Mouse (Mus musculus): ENCODE measurements at regions not wholly inside any gene's neighbourhood (a gene's known extent, or its start where the extent isn't known, plus 50 kb on each side); places are given as distances from the start of the nearest gene placed in this dataset.

DNA sequence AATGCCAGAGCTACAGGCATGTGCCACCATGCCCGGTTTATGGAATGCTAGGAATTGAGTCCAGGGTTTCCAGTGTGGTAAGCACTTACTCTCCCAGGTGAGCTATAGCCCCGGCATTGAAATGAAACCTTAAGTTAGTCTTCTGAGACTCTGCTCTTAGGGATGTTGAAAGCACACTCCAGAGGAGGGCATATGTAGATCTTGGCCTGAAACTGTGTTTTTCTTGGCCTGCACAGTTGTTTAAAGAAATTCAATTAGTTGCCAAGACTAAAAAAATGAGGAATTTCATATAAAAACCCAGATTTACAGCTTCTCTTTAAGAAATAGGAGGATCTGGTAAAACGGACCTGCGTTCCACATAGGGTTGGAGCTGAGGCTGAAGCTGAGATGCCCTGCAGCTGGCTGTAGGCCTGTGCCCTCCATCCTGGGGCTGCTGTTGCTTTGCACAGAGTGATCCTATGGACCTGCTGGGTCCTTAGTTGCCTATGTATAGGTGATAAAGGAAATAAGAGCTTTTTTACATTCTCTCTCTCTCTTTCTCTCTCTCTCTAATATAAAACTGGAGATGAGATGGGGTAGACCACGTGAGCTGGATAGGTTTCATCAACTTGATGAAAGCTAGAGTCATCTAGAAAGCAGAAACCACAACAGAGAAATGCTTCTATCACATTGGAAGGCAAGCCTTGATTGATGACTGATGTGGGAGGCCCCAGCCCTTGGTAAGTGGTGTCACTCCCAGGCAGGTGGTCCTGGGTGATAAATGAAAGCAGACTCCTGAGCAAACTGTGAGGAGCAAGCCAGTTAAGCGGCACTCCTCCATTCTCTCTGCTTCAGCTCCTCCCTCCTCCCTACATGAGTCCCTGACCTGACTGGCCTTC, 168.6 kb downstream of the Pten start:
- Histone ChIP-seq H3K4me3 (replicated peaks; ENCODE audit: low read length) (no peak overlapping the region), H3K9me3 (ENCODE audit: low read length) (no peaks in the 10 kb centered on the region), H3K4me1 (replicated peaks; ENCODE audit: low read depth, low read length) (no peaks in the 10 kb centered on the region), H3K27me3 (ENCODE audit: insufficient read depth, low read length) (no peaks in the 10 kb centered on the region), H3K36me3 (ENCODE audit: insufficient read depth, low read length) (no peaks in the 10 kb centered on the region)
- TF ChIP-seq POU5F1 (IDR thresholded peaks at IDR 0.05; ENCODE audit: borderline replicate concordance, low read length) = no peak
- TF ChIP-seq CTCF (conservative IDR thresholded peaks at IDR 0.05; ENCODE audit: low read length) = no peak
- TF ChIP-seq NANOG (IDR thresholded peaks at IDR 0.05; ENCODE audit: borderline replicate concordance, low read length) = no peak

DNA sequence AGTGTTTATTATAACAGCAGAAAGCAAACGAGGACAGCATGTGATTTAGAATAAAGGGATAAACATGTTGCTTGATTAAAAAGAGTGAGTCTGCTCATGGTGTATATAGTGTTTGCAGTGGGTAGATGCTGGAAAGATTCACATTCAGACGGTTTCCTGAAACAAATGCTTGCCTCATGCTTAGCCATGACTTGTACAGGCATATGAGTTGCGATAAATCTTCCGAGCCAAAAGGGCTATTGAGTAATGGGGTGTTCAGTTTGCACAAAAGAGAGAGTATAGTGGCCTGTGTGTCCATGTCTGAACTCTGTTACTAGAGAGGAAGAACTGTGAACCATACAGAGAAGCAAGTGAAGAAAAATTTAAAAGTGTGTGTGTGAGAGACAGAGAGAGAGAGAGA, 169.3 kb downstream of the Pten start:
- H3K27me3 ChIP-seq (ENCODE audit: insufficient read depth, low read length) = no peaks in the 10 kb centered on the region
- H3K36me3 ChIP-seq (ENCODE audit: insufficient read depth, low read length) = no peaks in the 10 kb centered on the region
- no peaks in the 10 kb centered on the region for H3K4me1 ChIP-seq (replicated peaks; ENCODE audit: low read depth, low read length)
- H3K9me3 ChIP-seq (ENCODE audit: low read length) = no peaks in the 10 kb centered on the region
- no peak overlapping the region for H3K4me3 ChIP-seq (replicated peaks; ENCODE audit: low read length)
- no peak for TF ChIP-seq CTCF (conservative IDR thresholded peaks at IDR 0.05; ENCODE audit: low read length)
- no peak for TF ChIP-seq NANOG (IDR thresholded peaks at IDR 0.05; ENCODE audit: borderline replicate concordance, low read length)
- TF ChIP-seq POU5F1 (IDR thresholded peaks at IDR 0.05; ENCODE audit: borderline replicate concordance, low read length) = no peak

DNA sequence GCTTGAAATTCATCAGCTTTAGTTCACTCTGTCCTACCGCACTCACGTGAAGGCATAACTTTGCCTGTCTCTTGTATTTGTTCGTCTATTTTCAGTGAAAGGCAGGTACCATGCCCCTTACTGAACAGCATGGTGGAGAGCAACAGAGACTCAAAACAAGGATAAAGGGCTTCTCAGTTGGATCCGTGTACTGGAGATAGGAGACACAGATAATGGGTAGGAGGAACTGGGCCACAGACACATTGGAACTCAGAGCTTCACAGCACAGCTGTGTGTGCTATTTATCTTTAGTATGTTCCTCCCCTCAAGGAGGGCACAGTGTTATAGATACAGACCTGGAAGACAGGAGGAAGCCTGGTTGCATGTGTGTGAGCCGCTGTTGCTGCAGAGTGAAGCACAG, 176.4 kb downstream of the Pten start:
- no peak overlapping the region for H3K4me3 ChIP-seq (replicated peaks; ENCODE audit: low read length)
- no peak for TF ChIP-seq POU5F1 (IDR thresholded peaks at IDR 0.05; ENCODE audit: borderline replicate concordance, low read length)
- no peaks in the 10 kb centered on the region for H3K9me3 ChIP-seq (ENCODE audit: low read length)
- H3K4me1 ChIP-seq (replicated peaks; ENCODE audit: low read depth, low read length) = peaks cover 3% of the 10 kb centered on the region
- no peaks in the 10 kb centered on the region for H3K36me3 ChIP-seq (ENCODE audit: insufficient read depth, low read length)
- no peaks in the 10 kb centered on the region for H3K27me3 ChIP-seq (ENCODE audit: insufficient read depth, low read length)

DNA sequence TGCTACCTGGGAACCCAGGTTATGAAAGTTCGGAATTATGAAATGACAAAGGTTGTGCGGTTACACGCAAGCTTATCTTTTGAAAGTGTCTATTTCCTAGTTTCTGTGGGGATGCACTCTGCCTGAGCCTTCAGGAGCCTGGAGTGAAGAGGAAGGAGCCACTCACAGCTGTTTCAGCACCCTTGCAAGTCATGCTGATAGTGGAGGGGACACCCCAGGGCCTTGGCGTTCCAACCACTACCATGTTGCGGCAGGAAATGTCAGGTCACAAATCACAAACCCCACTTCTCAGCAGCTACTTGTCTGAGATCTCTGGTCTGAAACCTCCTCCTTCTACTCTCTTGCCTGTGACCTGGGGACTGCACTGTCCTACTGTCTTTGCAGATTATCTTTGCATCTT, 178.3 kb downstream of the Pten start:
- no peaks in the 10 kb centered on the region for H3K36me3 ChIP-seq (ENCODE audit: insufficient read depth, low read length)
- H3K27me3 ChIP-seq (ENCODE audit: insufficient read depth, low read length) = no peaks in the 10 kb centered on the region
- H3K4me3 ChIP-seq (replicated peaks; ENCODE audit: low read length) = no peak overlapping the region
- no peak for TF ChIP-seq NANOG (IDR thresholded peaks at IDR 0.05; ENCODE audit: borderline replicate concordance, low read length)
- TF ChIP-seq POU5F1 (IDR thresholded peaks at IDR 0.05; ENCODE audit: borderline replicate concordance, low read length) = no peak
- H3K9me3 ChIP-seq (ENCODE audit: low read length) = no peaks in the 10 kb centered on the region
- H3K4me1 ChIP-seq (replicated peaks; ENCODE audit: low read depth, low read length) = peaks cover 3% of the 10 kb centered on the region

DNA sequence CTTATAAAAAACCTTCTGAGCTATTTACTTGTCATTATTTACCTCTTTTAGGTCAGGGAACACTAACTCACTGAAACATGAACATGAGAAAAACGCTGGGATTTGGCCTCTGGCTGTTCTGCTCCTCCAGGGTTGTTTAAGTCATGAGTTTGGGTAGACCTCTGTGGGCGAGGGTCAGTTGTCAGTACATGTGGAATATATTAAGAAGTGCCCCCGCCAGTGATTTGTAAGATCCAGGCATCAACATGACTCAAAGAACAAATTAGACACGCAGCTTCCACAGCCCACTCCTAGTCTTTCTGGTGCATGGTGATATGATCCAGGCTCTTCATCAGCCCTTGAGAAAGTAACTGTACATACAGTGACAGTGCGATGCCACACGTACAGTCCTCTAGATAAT, 180.3 kb downstream of the Pten start:
- Histone ChIP-seq H3K9me3 (ENCODE audit: low read length) (no peaks in the 10 kb centered on the region), H3K36me3 (ENCODE audit: insufficient read depth, low read length) (no peaks in the 10 kb centered on the region), H3K4me3 (replicated peaks; ENCODE audit: low read length) (no peak overlapping the region), H3K27me3 (ENCODE audit: insufficient read depth, low read length) (no peaks in the 10 kb centered on the region), H3K4me1 (replicated peaks; ENCODE audit: low read depth, low read length) (peaks cover 3% of the 10 kb centered on the region)
- TF ChIP-seq POU5F1 (IDR thresholded peaks at IDR 0.05; ENCODE audit: borderline replicate concordance, low read length) = no peak
- no peak for TF ChIP-seq CTCF (conservative IDR thresholded peaks at IDR 0.05; ENCODE audit: low read length)
- no peak for TF ChIP-seq NANOG (IDR thresholded peaks at IDR 0.05; ENCODE audit: borderline replicate concordance, low read length)

DNA sequence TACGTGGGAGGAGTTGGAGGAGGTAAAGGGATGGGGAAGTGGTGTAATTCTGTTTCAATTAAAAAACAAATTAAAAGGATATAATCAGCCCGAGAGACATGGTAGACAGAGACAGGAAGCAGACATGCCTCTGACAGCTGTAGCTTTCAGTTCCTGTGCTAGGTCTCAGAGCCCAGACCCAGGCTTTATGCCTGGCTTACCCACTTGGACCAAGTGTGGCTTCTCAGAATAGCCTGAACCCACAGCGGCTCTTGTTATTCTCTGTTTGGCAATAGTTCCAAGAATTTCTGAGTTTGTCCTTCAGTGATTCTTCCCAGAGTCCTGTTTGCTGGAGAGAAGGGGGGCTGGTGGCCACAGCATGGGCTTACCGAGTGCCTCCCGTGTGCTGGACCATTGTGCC, 182.4 kb downstream of the Pten start:
- Histone ChIP-seq H3K9me3 (ENCODE audit: low read length) (no peaks in the 10 kb centered on the region), H3K4me3 (replicated peaks; ENCODE audit: low read length) (no peak overlapping the region), H3K36me3 (ENCODE audit: insufficient read depth, low read length) (no peaks in the 10 kb centered on the region), H3K27me3 (ENCODE audit: insufficient read depth, low read length) (no peaks in the 10 kb centered on the region), H3K4me1 (replicated peaks; ENCODE audit: low read depth, low read length) (peaks cover 3% of the 10 kb centered on the region)
- TF ChIP-seq POU5F1 (IDR thresholded peaks at IDR 0.05; ENCODE audit: borderline replicate concordance, low read length) (no peak), NANOG (IDR thresholded peaks at IDR 0.05; ENCODE audit: borderline replicate concordance, low read length) (no peak), CTCF (conservative IDR thresholded peaks at IDR 0.05; ENCODE audit: low read length) (no peak)

DNA sequence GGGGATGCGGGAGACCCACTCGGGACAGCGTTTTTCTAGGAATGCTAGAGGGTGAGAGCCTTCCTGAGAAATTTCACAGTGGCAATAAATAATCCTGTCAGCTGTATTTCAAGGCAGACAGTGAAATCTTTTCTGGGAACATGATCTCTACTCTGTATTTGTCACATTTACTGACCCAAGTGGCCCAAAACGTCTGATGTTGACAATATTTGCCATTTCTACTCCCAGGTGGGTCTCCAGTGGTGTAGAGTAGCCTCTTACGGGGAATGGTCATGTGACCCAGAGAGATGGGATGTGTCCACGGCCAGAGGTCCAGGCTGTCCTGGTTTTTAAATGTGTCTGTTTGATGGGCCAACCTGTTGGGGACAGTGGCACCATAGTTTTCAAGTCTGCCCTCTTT, 183.5 kb downstream of the Pten start:
- Histone ChIP-seq H3K4me1 (replicated peaks; ENCODE audit: low read depth, low read length) (peaks cover 4% of the 10 kb centered on the region), H3K36me3 (ENCODE audit: insufficient read depth, low read length) (no peaks in the 10 kb centered on the region), H3K27me3 (ENCODE audit: insufficient read depth, low read length) (no peaks in the 10 kb centered on the region), H3K9me3 (ENCODE audit: low read length) (no peaks in the 10 kb centered on the region), H3K4me3 (replicated peaks; ENCODE audit: low read length) (no peak overlapping the region)
- TF ChIP-seq NANOG (IDR thresholded peaks at IDR 0.05; ENCODE audit: borderline replicate concordance, low read length) = no peak
- TF ChIP-seq CTCF (conservative IDR thresholded peaks at IDR 0.05; ENCODE audit: low read length) = no peak
- TF ChIP-seq POU5F1 (IDR thresholded peaks at IDR 0.05; ENCODE audit: borderline replicate concordance, low read length) = no peak

DNA sequence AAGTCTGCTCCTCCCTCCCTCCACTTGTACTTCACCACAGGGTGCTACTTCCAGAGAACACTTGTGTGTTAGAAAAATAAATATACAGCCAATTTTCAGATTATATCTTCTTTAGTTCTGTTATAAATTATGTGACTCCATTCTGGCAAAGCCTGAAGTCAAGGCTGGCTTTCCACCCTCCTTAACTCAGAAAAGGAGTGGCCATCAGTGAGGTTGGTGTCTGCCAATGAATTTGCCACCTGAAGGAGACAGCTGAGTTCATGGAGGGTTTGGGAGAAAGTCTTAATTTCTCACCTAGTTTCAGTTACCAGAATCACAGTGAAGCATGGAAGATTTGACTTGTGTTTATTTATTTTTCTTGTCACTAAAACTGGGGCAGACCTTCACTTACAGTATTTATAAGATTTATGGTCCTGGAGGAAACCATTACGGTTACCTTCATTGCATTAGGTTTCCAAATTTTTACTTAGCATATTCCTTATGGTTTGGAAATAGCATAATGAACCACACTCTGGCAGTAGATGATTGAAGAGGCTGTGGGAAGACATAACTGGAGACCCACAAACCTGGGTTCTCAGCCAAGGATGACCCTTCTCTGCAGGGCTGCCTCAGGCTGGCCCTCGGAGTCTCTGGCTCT, 186.4 kb downstream of the Pten start:
- Histone ChIP-seq H3K9me3 (ENCODE audit: low read length) (no peaks in the 10 kb centered on the region), H3K4me3 (replicated peaks; ENCODE audit: low read length) (no peak overlapping the region), H3K4me1 (replicated peaks; ENCODE audit: low read depth, low read length) (peaks cover 18% of the 10 kb centered on the region), H3K27me3 (ENCODE audit: insufficient read depth, low read length) (no peaks in the 10 kb centered on the region), H3K36me3 (ENCODE audit: insufficient read depth, low read length) (no peaks in the 10 kb centered on the region)
- TF ChIP-seq CTCF (conservative IDR thresholded peaks at IDR 0.05; ENCODE audit: low read length) (no peak), NANOG (IDR thresholded peaks at IDR 0.05; ENCODE audit: borderline replicate concordance, low read length) (no peak), POU5F1 (IDR thresholded peaks at IDR 0.05; ENCODE audit: borderline replicate concordance, low read length) (no peak)

All from E14TG2a.4 (cell line).